8 mouse cellular contexts compared by ENCODE assay signal in the genomic region with DNA sequence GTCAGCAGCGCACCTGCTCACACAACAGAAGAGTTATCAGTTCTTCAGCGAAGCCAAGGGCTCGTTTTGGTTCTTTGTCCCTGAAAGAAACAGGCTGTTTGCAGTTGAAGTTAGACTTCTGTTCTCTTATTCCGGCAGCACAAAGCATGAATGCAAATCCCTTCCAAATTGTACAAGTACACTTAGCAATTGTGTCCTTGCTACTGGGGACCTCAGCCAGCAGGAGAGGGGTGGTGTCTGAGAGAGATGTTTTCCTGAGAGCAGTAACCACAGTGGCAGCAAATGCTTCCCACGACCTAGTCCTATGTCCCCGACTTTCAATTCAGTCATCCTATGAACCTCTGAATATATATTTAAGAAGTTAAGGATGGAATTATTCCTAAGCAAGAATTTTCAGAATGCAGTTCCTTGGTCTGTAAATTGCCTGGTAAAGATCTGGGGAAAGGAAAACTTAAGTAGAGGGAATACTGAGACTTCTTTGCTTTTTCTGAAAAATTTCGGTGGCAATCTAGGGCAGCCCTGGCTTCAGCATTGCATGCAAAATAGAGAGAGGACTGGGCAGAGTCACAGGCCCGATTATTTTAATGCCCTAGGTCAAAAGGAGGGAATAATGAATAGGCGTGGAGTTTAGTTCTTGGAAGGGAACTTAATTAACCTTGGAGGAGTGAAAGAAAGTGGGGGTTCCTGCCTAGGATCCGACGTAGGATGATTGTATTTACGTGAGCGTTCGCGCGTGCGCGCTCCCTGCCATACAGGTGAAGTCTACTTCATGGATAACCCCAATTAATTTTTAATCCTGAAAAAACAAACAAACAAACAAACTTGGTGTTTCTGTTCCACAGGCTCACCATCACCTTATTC. TPM values are rescaled to one million over a fixed set of nuclear protein-coding genes. Genes with fewer than 3 reads are reported as not detected.
DNase-seq lines count a peak whose midpoint lies in the region; ATAC-seq lines count a peak whose summit lies in the region.
"Had no signal": no experiment of that assay in that cellular context is flagged by ENCODE, and none has a peak within 500 bp of the region (broad histone marks: within the 10 kb centered on the region; RNA-seq: fewer than 3 reads in every experiment).

No protein-coding gene starts in this region.

- peak overlapping the region; percentile 18; the same call in 1 of the 2 replicates for H3K4me3 ChIP-seq in lung, embryonic 16.5 days (ENCODE audit: low read length)
- peak overlapping the region; percentile 35 for H3K4me3 ChIP-seq in forebrain, embryonic 14.5 days (ENCODE audit: low read depth, low read length)
- H3K4me3 ChIP-seq in liver, embryonic 12.5 days = no peak overlapping the region

- peaks cover 88% of the 10 kb centered on the region for H3K27me3 ChIP-seq in lung, embryonic 16.5 days (ENCODE audit: control insufficient read depth, insufficient read depth, low read depth, low read length)
- H3K27me3 ChIP-seq in forebrain, embryonic 14.5 days (replicated peaks; ENCODE audit: control insufficient read depth, insufficient read depth, low read length) = peaks cover 4% of the 10 kb centered on the region; the same call in 1 of the 2 replicates
- H3K27me3 ChIP-seq in liver, embryonic 12.5 days (replicated peaks) = peaks cover 95% of the 10 kb centered on the region

- WGBS in lung, embryonic 16.5 days = 4% methylated on average over 18 of the region's 18 CpGs
- WGBS in forebrain, embryonic 14.5 days = under 1% methylated on average over 18 of the region's 18 CpGs
- 2% methylated on average over 18 of the region's 18 CpGs for WGBS in liver, embryonic 12.5 days (ENCODE audit: insufficient replicate concordance)

- no peak overlapping the region for H3K9ac ChIP-seq in lung, embryonic 16.5 days (ENCODE audit: low read length)
- peak overlapping the region; percentile 63 for H3K9ac ChIP-seq in forebrain, embryonic 14.5 days (ENCODE audit: low read length)
- H3K9ac ChIP-seq in liver, embryonic 12.5 days = no peak overlapping the region

- no peaks in the 10 kb centered on the region for H3K36me3 ChIP-seq in lung, embryonic 16.5 days (ENCODE audit: control insufficient read depth, insufficient read depth, low read length)
- H3K36me3 ChIP-seq in forebrain, embryonic 14.5 days (ENCODE audit: control insufficient read depth, insufficient read depth, low read length) = no peaks in the 10 kb centered on the region
- H3K36me3 ChIP-seq in liver, embryonic 12.5 days = no peaks in the 10 kb centered on the region

- peaks cover 14% of the 10 kb centered on the region for H3K4me1 ChIP-seq in lung, embryonic 16.5 days (replicated peaks; ENCODE audit: control insufficient read depth, insufficient read depth, low read length)
- H3K4me1 ChIP-seq in forebrain, embryonic 14.5 days (ENCODE audit: control insufficient read depth, insufficient read depth, low read length) = peaks cover 20% of the 10 kb centered on the region
- H3K4me1 ChIP-seq in liver, embryonic 12.5 days = 0 out of 2 replicates have a peak, but pooled peaks cover 4% of the 10 kb centered on the region

- no peak for ATAC-seq in lung, embryonic 16.5 days (ENCODE audit: low read depth)
- ATAC-seq in forebrain, embryonic 14.5 days = no peak
- no peak for ATAC-seq in liver, embryonic 12.5 days

- intact Hi-C loops in left cerebral cortex, postnatal 36 days (cut with DNase I) = loop anchor here (10.0 kb wide), 1 partner anchor 431 kb away; no protein-coding TSS in a partner anchor

- no peak for DNase-seq in lung, adult 18-20 months
- peak; percentile 65 for DNase-seq in forebrain, embryonic 14.5 days (ENCODE audit: low spot score)
- no peak for DNase-seq in gastrocnemius, postnatal 25 days
- DNase-seq in c-Kit-positive CD71-positive TER-119-positive erythroid progenitor cells, embryonic 14.5 days (ENCODE audit: low spot score) = no peak
- DNase-seq in left cerebral cortex, postnatal 36 days (ENCODE audit: low spot score in 2 of 2) = no peak
- DNase-seq: kidney, postnatal 10 days had no signal

- peak overlapping the region; percentile 15 for H3K4me2 ChIP-seq in lung, embryonic 16.5 days (ENCODE audit: low read depth, low read length)
- peak overlapping the region; percentile 73 for H3K4me2 ChIP-seq in forebrain, embryonic 14.5 days (ENCODE audit: low read length)
- peak overlapping the region; percentile 33 for H3K4me2 ChIP-seq in liver, embryonic 12.5 days

- no peak overlapping the region for H3K27ac ChIP-seq in lung, embryonic 16.5 days (ENCODE audit: low read length)
- H3K27ac ChIP-seq in forebrain, embryonic 14.5 days (ENCODE audit: low read depth, low read length) = peak overlapping the region; percentile 87
- no peak overlapping the region for H3K27ac ChIP-seq in liver, embryonic 12.5 days

- H3K9me3 ChIP-seq in lung, embryonic 16.5 days (ENCODE audit: control insufficient read depth, low read length) = no peaks in the 10 kb centered on the region
- no peaks in the 10 kb centered on the region for H3K9me3 ChIP-seq in forebrain, embryonic 14.5 days (replicated peaks; ENCODE audit: control insufficient read depth, low read length)
- H3K9me3 ChIP-seq in liver, embryonic 12.5 days (replicated peaks) = no peaks in the 10 kb centered on the region

RNA-seq across cellular contexts. Expression of gene Pou3f2, which starts 6.1 kb away (rescaled TPM):
- 0.04 and 0.13 TPM in 2 replicates for polyA plus RNA-seq in lung, embryonic 16.5 days (2015; fragmentation: Nextera tagmentation; extraction: Ambion mirVana)
- polyA plus RNA-seq in forebrain, embryonic 14.5 days (2014; fragmentation: Nextera tagmentation; extraction: Ambion mirVana) = 22.3 and 36.2 TPM in 2 replicates
- polyA plus RNA-seq in liver, embryonic 12.5 days (2016; fragmentation: Nextera tagmentation; extraction: Ambion mirVana) = not detected in 2 replicates
- not detected for total RNA-seq in gastrocnemius, postnatal 25 days (2021)
- 10 to 100 TPM; 27.3 to 28.3 TPM for total RNA-seq in left cerebral cortex, postnatal 36 days (2021)

Comparison
In these comparisons a context has a peak if more than half of its experiments do, and no peak if none do; other contexts are left out.
1. H3K4me2 ChIP-seq: peak in every context shown above with its lines; median percentile 73 in forebrain, embryonic 14.5 days; 33 in liver, embryonic 12.5 days; 15 in lung, embryonic 16.5 days.
2. RNA of gene Pou3f2, which starts 6.1 kb away (polyA plus RNA-seq): 22.3 to 36.2 TPM in forebrain, embryonic 14.5 days; 0.04 to 0.13 TPM in lung, embryonic 16.5 days and not detected in liver, embryonic 12.5 days; every median in the first group is over 10 times any median in the second.